24 mouse cellular contexts compared by ENCODE assay signal in the genomic region with DNA sequence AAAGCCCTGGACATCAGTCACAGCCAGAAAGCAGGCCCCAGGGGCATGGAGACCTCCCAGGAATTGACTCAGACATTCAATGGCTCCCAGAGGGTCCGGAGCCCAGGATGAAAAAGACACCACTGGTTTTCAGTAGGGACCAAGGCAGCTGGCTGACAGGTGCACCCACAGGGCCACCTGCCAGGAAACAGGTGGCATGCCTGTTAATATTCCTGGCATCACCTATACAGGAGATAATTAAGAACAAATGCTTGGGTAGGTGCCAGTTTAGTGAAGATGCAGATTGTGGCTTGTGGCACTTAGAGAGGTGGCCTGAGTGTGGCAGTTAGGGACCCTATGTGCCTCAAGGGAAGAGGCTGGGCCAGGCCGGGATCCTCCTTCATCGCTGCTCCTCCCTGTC. TPM values are rescaled to one million over a fixed set of nuclear protein-coding genes. Genes with fewer than 3 reads are reported as not detected.
A peak's percentile ranks its signal among the peaks of the same experiment; 100 is the strongest.
DNase-seq lines count a peak whose midpoint lies in the region; ATAC-seq and TF ChIP-seq lines count a peak whose summit lies in the region.
"Had no signal": no experiment of that assay in that cellular context is flagged by ENCODE, and none has a peak within 500 bp of the region (broad histone marks: within the 10 kb centered on the region; RNA-seq: fewer than 3 reads in every experiment).

No protein-coding gene starts in this region.

- intact Hi-C loops in heart, postnatal 25 days (cut with DNase I), result no loop called here

- TF ChIP-seq CTCF in midbrain, postnatal 0 days (IDR thresholded peaks at IDR 0.05), result no peak

- no peak overlapping the region for H3K9ac ChIP-seq in midbrain, postnatal 0 days (replicated peaks; ENCODE audit: low read length, poor library complexity, severe bottlenecking)
- H3K9ac ChIP-seq in midbrain, embryonic 16.5 days (ENCODE audit: low read depth, low read length), result no peak overlapping the region
- H3K9ac ChIP-seq: forebrain, embryonic 15.5 days; heart, embryonic 15.5 days; liver, embryonic 13.5 days; neural tube, embryonic 13.5 days had no signal

- H3K27ac ChIP-seq in midbrain, postnatal 0 days (ENCODE audit: low read depth, low read length), result no peak overlapping the region
- no peak overlapping the region for H3K27ac ChIP-seq in midbrain, embryonic 16.5 days (ENCODE audit: low read length)
- H3K27ac ChIP-seq: forebrain, embryonic 15.5 days; heart, embryonic 15.5 days; left cerebral cortex, adult 2 months; liver, embryonic 13.5 days; neural tube, embryonic 13.5 days had no signal

- no peaks in the 10 kb centered on the region for H3K36me3 ChIP-seq in midbrain, postnatal 0 days (ENCODE audit: insufficient read depth, low read length)
- no peaks in the 10 kb centered on the region for H3K36me3 ChIP-seq in midbrain, embryonic 16.5 days (ENCODE audit: control insufficient read depth, insufficient read depth, low read length)
- H3K36me3 ChIP-seq: forebrain, embryonic 15.5 days; heart, embryonic 15.5 days; liver, embryonic 13.5 days; neural tube, embryonic 13.5 days had no signal

- peak; percentile 45; the same call in 1 of the 2 replicates for ATAC-seq in cerebellum, adult (ENCODE audit: insufficient number of reproducible peaks, low FRiP score, low TSS enrichment)
- no peak for ATAC-seq in midbrain, postnatal 0 days (ENCODE audit: low FRiP score)
- ATAC-seq in midbrain, embryonic 16.5 days, result no peak
- ATAC-seq: forebrain, embryonic 15.5 days; inflammation-experienced regulatory T-cells, adult 6 months had no signal

- H3K4me1 ChIP-seq in midbrain, postnatal 0 days (ENCODE audit: insufficient read depth, low read length), result no peaks in the 10 kb centered on the region
- H3K4me1 ChIP-seq in midbrain, embryonic 16.5 days (ENCODE audit: control insufficient read depth, insufficient read depth, low read length), result 0 out of 2 replicates have a peak, but pooled peaks cover 4% of the 10 kb centered on the region
- H3K4me1 ChIP-seq: heart, embryonic 15.5 days; liver, embryonic 13.5 days had no signal

- H3K27me3 ChIP-seq in midbrain, postnatal 0 days (ENCODE audit: insufficient read depth, low read length), result no peaks in the 10 kb centered on the region
- no peaks in the 10 kb centered on the region for H3K27me3 ChIP-seq in midbrain, embryonic 16.5 days (ENCODE audit: control insufficient read depth, insufficient read depth, low read depth, low read length)
- H3K27me3 ChIP-seq: forebrain, embryonic 15.5 days had no signal

- no peak for DNase-seq in cerebellum, postnatal 4 days (ENCODE audit: low spot score in 2 of 2)
- peak; percentile 35 for DNase-seq in midbrain, postnatal 0 days (ENCODE audit: low spot score)
- peak; percentile 74 to 83 for DNase-seq in cerebellum, postnatal 25 days
- no peak for DNase-seq in heart, postnatal 25 days (ENCODE audit: low spot score)
- no peak for DNase-seq in layer of hippocampus, adult 8-10 months (ENCODE audit: low spot score in 2 of 2)
- DNase-seq: adrenal gland, postnatal 10 days; embryo, embryonic 11 days; heart, postnatal 4 days; kidney, postnatal 25 days; layer of hippocampus, adult 9-11 months; lung, adult 2 months; lung, postnatal 14 days; retina, postnatal 1 day; thymus, postnatal 25 days had no signal

- no peak overlapping the region for H3K4me2 ChIP-seq in midbrain, postnatal 0 days (ENCODE audit: low read depth, low read length, poor library complexity, severe bottlenecking)
- no peak overlapping the region for H3K4me2 ChIP-seq in midbrain, embryonic 16.5 days (ENCODE audit: low read length)
- H3K4me2 ChIP-seq: forebrain, embryonic 15.5 days; heart, embryonic 15.5 days; liver, embryonic 13.5 days; midbrain, embryonic 11.5 days; neural tube, embryonic 13.5 days had no signal

- H3K9me3 ChIP-seq in midbrain, postnatal 0 days (ENCODE audit: low read length), result no peaks in the 10 kb centered on the region
- H3K9me3 ChIP-seq in midbrain, embryonic 16.5 days (replicated peaks; ENCODE audit: control insufficient read depth, low read length, poor library complexity, severe bottlenecking), result no peaks in the 10 kb centered on the region
- H3K9me3 ChIP-seq: forebrain, embryonic 15.5 days; heart, embryonic 15.5 days; liver, embryonic 13.5 days; neural tube, embryonic 13.5 days had no signal

- no peak overlapping the region for H3K4me3 ChIP-seq in midbrain, postnatal 0 days (ENCODE audit: low read depth, low read length)
- no peak overlapping the region for H3K4me3 ChIP-seq in midbrain, embryonic 16.5 days (ENCODE audit: low read depth, low read length)
- H3K4me3 ChIP-seq: forebrain, embryonic 15.5 days; heart, embryonic 15.5 days; left cerebral cortex, adult 2 months; liver, embryonic 13.5 days; neural tube, embryonic 13.5 days had no signal

- 93% methylated on average over 3 of the region's 3 CpGs for WGBS in midbrain, postnatal 0 days
- WGBS in midbrain, embryonic 16.5 days, result 88% methylated on average over 3 of the region's 3 CpGs

RNA-seq across cellular contexts. Expression of a gene that starts 13.4 kb away (rescaled TPM):
- 22.8 and 29.7 TPM in 2 replicates for total RNA-seq in midbrain, postnatal 0 days (2014; rRNA removed)
- polyA plus RNA-seq in midbrain, postnatal 0 days (2015; fragmentation: Nextera tagmentation; extraction: Ambion mirVana), result 7.7 and 7.8 TPM in 2 replicates
- 7.8 and 10.1 TPM in 2 replicates for polyA plus RNA-seq in midbrain, embryonic 16.5 days (2015; fragmentation: Nextera tagmentation; extraction: Ambion mirVana)
- total RNA-seq in heart, postnatal 25 days (2021), result 10 to 100 TPM; 12.3 to 17.4 TPM
- total RNA-seq in layer of hippocampus, adult 8-10 months (2022), result 10 to 100 TPM in 1 of 4 experiments, 1 to 10 TPM in 3; 7.9 to 10.8 (median 8.6) TPM
- total RNA-seq: megakaryocyte progenitor cell, adult 5-6 weeks had no signal

Comparison
In these comparisons a context has a peak if more than half of its experiments do, and no peak if none do; other contexts are left out.
1. DNase-seq: peak in midbrain, postnatal 0 days (single experiment) and cerebellum, postnatal 25 days (2 of 2); none in cerebellum, postnatal 4 days (0 of 2), heart, postnatal 25 days (single experiment) and layer of hippocampus, adult 8-10 months (0 of 2).